Mouse (Mus musculus) right cerebral cortex, postnatal 36 days (tissue): ENCODE results near the gene Atp8b5.

Experiments
- DNase-seq, 2 experiments: peaks; one replicate each; pipeline ENCODE4 v3.0.0; 2022; ENCODE audit warnings: low spot score in 2 of 2, mixed read lengths in 1 of 2

The Atp8b5 gene

GRCm38 (mm10) chr4:43383246-43384082 is 116.5 kb downstream of the Atp8b5 start:
- DNase-seq, result no peak

GRCm38 (mm10) chr4:43384083-43384460 is 117.1 kb downstream of the Atp8b5 start:
- DNase-seq, result no peak

GRCm38 (mm10) chr4:43384541-43384940 is 117.6 kb downstream of the Atp8b5 start:
- DNase-seq, result no peak

GRCm38 (mm10) chr4:43386932-43387331 is 120.0 kb downstream of the Atp8b5 start:
- no peak for DNase-seq

GRCm38 (mm10) chr4:43389390-43389789 is 122.4 kb downstream of the Atp8b5 start:
- DNase-seq, result no peak

- DNase-seq, result no peak
Measured at GRCm38 (mm10) chr4:43389845-43390440, 123.0 kb downstream of the Atp8b5 start.

- no peak for DNase-seq
Measured at GRCm38 (mm10) chr4:43391521-43392050, 124.6 kb downstream of the Atp8b5 start.

GRCm38 (mm10) chr4:43394345-43394891 is 127.5 kb downstream of the Atp8b5 start:
- no peak for DNase-seq

- DNase-seq, result no peak
Measured at GRCm38 (mm10) chr4:43395147-43395546, 128.2 kb downstream of the Atp8b5 start.

GRCm38 (mm10) chr4:43395836-43396235 is 128.9 kb downstream of the Atp8b5 start:
- DNase-seq, result no peak

GRCm38 (mm10) chr4:43396381-43396780 is 129.4 kb downstream of the Atp8b5 start:
- no peak for DNase-seq

- DNase-seq, result no peak
Measured at GRCm38 (mm10) chr4:43398014-43398413, 131.1 kb downstream of the Atp8b5 start.

- DNase-seq, result no peak
Measured at GRCm38 (mm10) chr4:43398829-43399331, 131.9 kb downstream of the Atp8b5 start.

GRCm38 (mm10) chr4:43399391-43400131 is 132.6 kb downstream of the Atp8b5 start:
- no peak for DNase-seq

GRCm38 (mm10) chr4:43400976-43401375 is 134.0 kb downstream of the Atp8b5 start:
- no peak for DNase-seq

GRCm38 (mm10) chr4:43401486-43401885 is 134.5 kb downstream of the Atp8b5 start:
- DNase-seq, result no peak

GRCm38 (mm10) chr4:43402212-43402611 is 135.3 kb downstream of the Atp8b5 start:
- no peak for DNase-seq

GRCm38 (mm10) chr4:43404697-43405096 is 137.7 kb downstream of the Atp8b5 start:
- no peak for DNase-seq

- DNase-seq, result peak; percentile 67 to 71
Measured at GRCm38 (mm10) chr4:43406162-43406971, 139.4 kb downstream of the Atp8b5 start.

- no peak for DNase-seq
Measured at GRCm38 (mm10) chr4:43407071-43407920, 140.3 kb downstream of the Atp8b5 start.
